Mouse (Mus musculus) spleen, postnatal 14 days (tissue): Measurements from ENCODE around the gene Rassf5.

Source experiments
- DNase-seq, 2 experiments: peaks; one replicate each; pipeline ENCODE4 v3.0.0; 2021 to 2022; ENCODE audit warnings: low spot score in 2 of 2

Gene Rassf5

GRCm38 (mm10) chr1:131139102-131140095, 105.7 kb downstream of the Rassf5 start:
- DNase-seq: no peak

GRCm38 (mm10) chr1:131138191-131139016, 106.7 kb downstream of the Rassf5 start, which contains the start of gene Dyrk3:
TSS of gene Dyrk3 (minus strand) at chr1:131138340.
- DNase-seq: peak; percentile 85 to 90

- peak in 1 of 2 experiments; percentile 33 for DNase-seq
Measured at GRCm38 (mm10) chr1:131137717-131138118, 107.3 kb downstream of the Rassf5 start.

- DNase-seq: no peak
Measured at GRCm38 (mm10) chr1:131137111-131137510, 107.9 kb downstream of the Rassf5 start.

- no peak for DNase-seq
Measured at GRCm38 (mm10) chr1:131135960-131136629, 109.0 kb downstream of the Rassf5 start.

GRCm38 (mm10) chr1:131134942-131135522, 110.0 kb downstream of the Rassf5 start:
- DNase-seq: peak in 1 of 2 experiments; percentile 38

GRCm38 (mm10) chr1:131134231-131134630, 110.8 kb downstream of the Rassf5 start:
- DNase-seq: no peak
